Mouse (Mus musculus) midbrain, embryonic 11.5 days (tissue): ENCODE measurements around the gene Oprm1. TPM values are rescaled to one million over a fixed set of nuclear protein-coding genes. Genes with fewer than 3 reads are reported as not detected.

Source experiments
- ATAC-seq: fragments of 200-750 bp; cut with Nextera tagmentation; 2 replicates; pipeline ENCODE4 v1.8.0; 2017; ENCODE audit warnings: moderate TSS enrichment, moderate library complexity; ENCODE audit not compliant: low FRiP score
- DNase-seq: peaks from one replicate; pipeline ENCODE4 v3.0.0; 2015; ENCODE audit warnings: low spot score; ENCODE audit errors: missing footprints
- H3K27ac ChIP-seq: fragments of 300-500 bp; sonication (generic); 2 replicates; pipeline ENCODE4 v1.5.1; 2014; ENCODE audit warnings: low read depth, low read length
- H3K27me3 ChIP-seq: fragments of 300-500 bp; sonication (generic); 2 replicates; pipeline ENCODE4 v1.6.1; 2014; ENCODE audit warnings: mild to moderate bottlenecking, low read length, moderate library complexity, mixed read lengths; ENCODE audit not compliant: control insufficient read depth, insufficient read depth
- H3K36me3 ChIP-seq: fragments of 300-500 bp; sonication (generic); 2 replicates; pipeline ENCODE4 v1.6.1; 2014; ENCODE audit warnings: mild to moderate bottlenecking, low read length, moderate library complexity, mixed read lengths; ENCODE audit not compliant: control insufficient read depth, insufficient read depth
- H3K4me1 ChIP-seq: fragments of 300-500 bp; sonication (generic); 2 replicates; pipeline ENCODE4 v1.6.1; 2014; ENCODE audit warnings: low read length; ENCODE audit not compliant: control insufficient read depth, insufficient read depth
- H3K4me2 ChIP-seq: fragments of 300-500 bp; sonication (generic); 2 replicates; pipeline ENCODE4 v1.6.1; 2014; ENCODE audit warnings: mild to moderate bottlenecking, moderate library complexity
- H3K4me3 ChIP-seq: fragments of 300-500 bp; sonication (generic); 2 replicates; pipeline ENCODE4 v1.5.1; 2014; ENCODE audit warnings: low read depth, low read length
- H3K9ac ChIP-seq: fragments of 300-500 bp; sonication (generic); 2 replicates; pipeline ENCODE4 v1.6.1; 2014; ENCODE audit warnings: low read length
- H3K9me3 ChIP-seq: fragments of 300-500 bp; sonication (generic); 2 replicates; pipeline ENCODE4 v1.6.1; 2016; ENCODE audit warnings: low read length; ENCODE audit not compliant: control insufficient read depth
- WGBS: fragments of 180-500 bp; shearing (Covaris S2); extraction: QIAGEN DNeasy Blood & Tissue Kit; methylation state at CpG from one replicate; pipeline ENCODE4 v1.1.7; 2014; 5-methylcytosine and 5-hydroxymethylcytosine counted together
- polyA plus RNA-seq: library from polyadenylated mRNA; unstranded; fragments of >200 nt; fragmentation: Nextera tagmentation; extraction: Ambion mirVana; gene quantifications from 2 replicates; pipeline ENCODE4 v1.2.1, GENCODE M21; 2014

Oprm1 gene
- polyA plus RNA-seq, 1 experiment from 2014 or later = 0.11 TPM

GRCm38 (mm10) chr10:7076201-7076600 is 317.9 kb downstream of the Oprm1 start:
- WGBS = 16% methylated on average over 8 of the region's 8 CpGs
- ATAC-seq = peak; percentile 87
- Histone ChIP-seq H3K4me2 (no peak overlapping the region), H3K4me3 (no peak overlapping the region), H3K9me3 (no peaks in the 10 kb centered on the region), H3K27me3 (no peaks in the 10 kb centered on the region), H3K9ac (no peak overlapping the region), H3K36me3 (no peaks in the 10 kb centered on the region), H3K4me1 (no peaks in the 10 kb centered on the region), H3K27ac (no peak overlapping the region)
- peak; percentile 87 for DNase-seq

DNA sequence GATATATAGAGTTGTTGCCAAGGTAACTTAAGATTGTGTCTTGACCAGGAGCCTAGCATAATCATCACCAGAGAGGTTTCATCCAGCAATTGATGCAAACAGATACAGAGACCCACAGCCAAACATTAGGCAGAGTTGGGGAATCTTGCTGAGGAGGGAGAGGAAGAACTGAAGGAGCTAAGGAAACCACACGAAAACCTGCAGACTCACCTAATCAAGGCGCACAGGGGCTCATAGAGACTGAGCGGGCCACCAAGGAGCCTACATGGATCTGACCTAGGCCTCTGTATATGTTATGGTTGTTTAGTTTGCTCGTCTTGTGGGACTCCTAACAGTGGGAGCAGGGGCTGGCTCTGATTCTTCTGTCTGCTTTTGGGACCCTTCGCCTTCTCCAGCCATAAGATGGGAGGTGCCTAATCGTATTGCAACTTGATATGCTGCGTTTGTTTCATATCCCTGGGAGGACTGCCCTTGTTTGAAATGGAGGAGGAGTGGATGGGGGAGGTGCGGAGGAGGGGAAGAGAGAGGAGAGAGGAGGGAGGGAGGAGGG is 318.4 kb downstream of the Oprm1 start:
- ATAC-seq (peak; percentile 36), DNase-seq (peak; percentile 86)
- Histone ChIP-seq H3K9ac (no peak overlapping the region), H3K4me3 (no peak overlapping the region), H3K4me2 (no peak overlapping the region), H3K27ac (no peak overlapping the region), H3K4me1 (no peaks in the 10 kb centered on the region), H3K9me3 (no peaks in the 10 kb centered on the region), H3K27me3 (no peaks in the 10 kb centered on the region), H3K36me3 (no peaks in the 10 kb centered on the region)
- 65% methylated on average over 7 of the region's 8 CpGs for WGBS

GRCm38 (mm10) chr10:7077389-7077808 is 319.1 kb downstream of the Oprm1 start:
- H3K27ac ChIP-seq = no peak overlapping the region
- no peaks in the 10 kb centered on the region for H3K27me3 ChIP-seq
- no peak overlapping the region for H3K4me3 ChIP-seq
- H3K4me1 ChIP-seq = no peaks in the 10 kb centered on the region
- H3K4me2 ChIP-seq = no peak overlapping the region
- DNase-seq (no peak), ATAC-seq (no peak)
- no peaks in the 10 kb centered on the region for H3K36me3 ChIP-seq
- 84% methylated on average over 7 of the region's 7 CpGs for WGBS
- H3K9me3 ChIP-seq = no peaks in the 10 kb centered on the region
- no peak overlapping the region for H3K9ac ChIP-seq

DNA sequence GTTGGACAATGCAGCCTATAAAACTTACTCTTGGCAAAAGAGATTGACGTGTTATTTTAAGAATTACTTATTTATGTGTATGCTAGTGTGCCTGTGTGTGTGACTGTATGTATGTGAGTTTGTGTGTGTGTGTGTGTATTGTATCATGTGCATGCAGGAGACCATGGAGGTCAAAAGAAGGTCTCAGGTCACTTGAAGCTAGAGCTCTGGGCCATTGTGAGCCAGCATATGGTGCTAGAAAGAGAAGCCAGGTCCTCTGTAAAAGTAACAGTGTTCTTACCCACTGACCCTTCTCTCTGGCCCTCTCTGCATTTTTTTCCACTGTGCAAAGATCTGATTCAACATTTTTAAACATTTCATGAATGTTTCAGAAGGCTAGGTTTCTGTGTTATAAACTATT is 319.7 kb downstream of the Oprm1 start:
- Histone ChIP-seq H3K4me1 (no peaks in the 10 kb centered on the region), H3K36me3 (no peaks in the 10 kb centered on the region), H3K4me3 (no peak overlapping the region), H3K9ac (no peak overlapping the region), H3K9me3 (no peaks in the 10 kb centered on the region), H3K27ac (no peak overlapping the region), H3K4me2 (no peak overlapping the region), H3K27me3 (no peaks in the 10 kb centered on the region)
- WGBS = 88% methylated on average over 1 of the region's 1 CpGs
- no peak for DNase-seq
- no peak for ATAC-seq

Other genes starting within 250 kb of the Oprm1 start
- gene Gm10945, start 3.3 kb downstream of the Oprm1 start, polyA plus RNA-seq = not detected in 2 replicates